29 mouse cellular contexts compared by ENCODE assay signal in genomic region chr9:104252637-104253036, GRCm38 (mm10).
"Had no signal": no experiment of that assay in that cellular context is flagged by ENCODE, and none has a peak within 500 bp of the region (broad histone marks: within the 10 kb centered on the region; RNA-seq: fewer than 3 reads in every experiment).

No protein-coding gene starts in this region.

- ATAC-seq: hindbrain, embryonic 16.5 days; inflammation-experienced regulatory T-cells, adult 6 months; intestine, embryonic 15.5 days; liver, postnatal 0 days had no signal

- H3K27ac ChIP-seq: gastrocnemius, adult 2 months; heart, adult 2 months; heart, embryonic 15.5 days; hindbrain, embryonic 10.5 days; hindbrain, embryonic 12.5 days; hindbrain, embryonic 14.5 days; intestine, embryonic 15.5 days; kidney, postnatal 0 days; layer of hippocampus, adult 2 months; left cerebral cortex, adult 2 months; limb, embryonic 10.5 days; limb, embryonic 12.5 days; liver, embryonic 13.5 days; liver, embryonic 15.5 days had no signal

- H3K9ac ChIP-seq: heart, embryonic 12.5 days; heart, embryonic 15.5 days; hindbrain, embryonic 12.5 days; hindbrain, embryonic 14.5 days; intestine, embryonic 15.5 days; kidney, embryonic 15.5 days; limb, embryonic 12.5 days; liver, embryonic 13.5 days; liver, embryonic 15.5 days; liver, postnatal 0 days had no signal

- DNase-seq: gastrocnemius, adult 2 months; gastrocnemius, postnatal 10 days; gastrocnemius, postnatal 25 days; heart, adult 2 months; heart, postnatal 14 days; heart, postnatal 4 days; kidney, adult 18-20 months; kidney, adult 9 months; kidney, postnatal 14 days; kidney, postnatal 4 days; liver; liver, embryonic 13.5 days; liver, postnatal 0 days had no signal

- H3K36me3 ChIP-seq: heart, embryonic 12.5 days; heart, embryonic 15.5 days; hindbrain, embryonic 10.5 days; hindbrain, embryonic 12.5 days; intestine, embryonic 15.5 days; kidney, embryonic 15.5 days; limb, embryonic 10.5 days; limb, embryonic 12.5 days; liver, embryonic 13.5 days; liver, embryonic 15.5 days had no signal

- H3K9me3 ChIP-seq: heart, embryonic 12.5 days; heart, embryonic 15.5 days; hindbrain, embryonic 10.5 days; hindbrain, embryonic 12.5 days; intestine, embryonic 15.5 days; kidney, embryonic 15.5 days; limb, embryonic 10.5 days; limb, embryonic 12.5 days; liver, embryonic 13.5 days; liver, embryonic 15.5 days had no signal

- H3K4me3 ChIP-seq: gastrocnemius, adult 2 months; heart, adult 2 months; heart, embryonic 12.5 days; heart, embryonic 15.5 days; hindbrain, embryonic 10.5 days; hindbrain, embryonic 12.5 days; intestine, embryonic 15.5 days; kidney, embryonic 15.5 days; layer of hippocampus, adult 2 months; left cerebral cortex, adult 2 months; limb, embryonic 10.5 days; limb, embryonic 12.5 days; liver, embryonic 13.5 days; liver, embryonic 15.5 days had no signal

- H3K4me2 ChIP-seq: heart, embryonic 12.5 days; heart, embryonic 15.5 days; hindbrain, embryonic 12.5 days; hindbrain, embryonic 14.5 days; intestine, embryonic 15.5 days; kidney, embryonic 15.5 days; limb, embryonic 12.5 days; liver, embryonic 11.5 days; liver, embryonic 13.5 days; liver, embryonic 15.5 days had no signal

- H3K4me1 ChIP-seq: hindbrain, embryonic 10.5 days had no signal

- H3K27me3 ChIP-seq: heart, embryonic 12.5 days; heart, embryonic 15.5 days; hindbrain, embryonic 12.5 days; intestine, embryonic 15.5 days; kidney, embryonic 15.5 days; limb, embryonic 12.5 days; liver, embryonic 13.5 days; liver, embryonic 15.5 days had no signal
